Mouse (Mus musculus) kidney, adult 11 months (tissue): ENCODE results near the gene Setd1b.

Source experiments
- DNase-seq: peaks from one replicate; pipeline ENCODE4 v3.0.0; 2022

Gene Setd1b

DNA sequence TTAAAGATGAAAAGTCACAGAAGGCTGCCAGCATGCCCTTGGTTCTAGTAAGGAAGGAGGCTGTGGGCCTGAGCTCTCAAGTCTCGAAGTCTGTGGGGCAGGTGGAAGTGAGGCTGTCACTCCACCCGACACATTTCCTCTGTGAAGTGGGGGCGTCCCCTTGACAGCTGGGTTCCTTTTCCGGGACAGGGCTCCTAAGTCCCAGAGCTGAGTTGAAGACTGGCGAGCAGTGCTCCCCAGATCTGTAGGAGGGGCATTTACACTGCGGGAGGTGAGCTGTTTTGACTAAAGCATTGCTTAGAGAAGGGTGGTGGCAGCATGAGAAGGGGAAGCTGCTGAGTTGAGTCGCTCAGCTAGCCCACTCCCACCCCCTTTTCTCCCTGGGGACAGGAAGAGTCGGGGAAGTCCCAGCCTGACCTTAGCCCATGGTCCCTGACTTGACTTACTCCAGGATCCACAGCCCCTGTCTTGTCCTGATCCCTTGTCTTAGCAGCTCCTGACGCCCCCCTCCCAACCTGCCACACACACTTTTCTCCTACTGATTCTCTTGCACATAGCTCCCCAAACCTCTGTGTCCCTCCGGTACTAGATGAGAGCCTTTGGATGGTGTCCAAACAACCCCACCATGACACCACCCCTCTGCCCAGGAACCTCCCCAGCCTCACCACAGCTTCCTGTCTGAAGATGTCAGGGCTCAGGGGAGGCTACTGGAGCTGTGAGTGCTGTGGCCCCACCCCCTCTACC is 13.4 kb upstream of the Setd1b start:
- DNase-seq, result no peak

DNA sequence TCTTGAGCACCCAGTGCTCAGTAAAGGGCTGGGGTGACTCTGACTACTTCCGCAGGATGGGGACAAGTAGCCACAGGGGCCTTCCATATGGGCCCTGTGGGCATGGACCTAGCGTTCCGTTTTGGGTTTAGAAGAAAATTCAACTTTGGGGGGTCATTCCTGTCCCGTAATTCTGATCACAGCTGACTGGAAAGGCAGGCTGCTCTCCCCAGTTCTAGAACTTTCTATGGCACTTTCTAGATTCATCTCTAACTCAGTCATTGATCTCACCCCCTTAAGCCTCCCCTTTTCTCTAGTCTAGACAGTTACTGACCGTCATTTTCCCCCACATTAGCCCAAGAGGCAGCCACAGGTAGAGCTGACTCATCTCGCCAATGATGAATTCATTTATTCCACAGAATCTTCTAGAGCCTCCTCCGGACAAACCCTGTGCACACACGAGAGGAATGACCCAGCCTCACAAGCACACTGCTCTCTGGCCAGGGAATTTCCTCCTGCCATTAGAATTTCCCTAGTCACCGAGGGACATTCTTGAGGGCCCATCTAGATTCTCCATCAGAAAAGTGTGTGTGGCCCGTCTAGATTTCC is 12.7 kb upstream of the Setd1b start:
- no peak for DNase-seq

DNA sequence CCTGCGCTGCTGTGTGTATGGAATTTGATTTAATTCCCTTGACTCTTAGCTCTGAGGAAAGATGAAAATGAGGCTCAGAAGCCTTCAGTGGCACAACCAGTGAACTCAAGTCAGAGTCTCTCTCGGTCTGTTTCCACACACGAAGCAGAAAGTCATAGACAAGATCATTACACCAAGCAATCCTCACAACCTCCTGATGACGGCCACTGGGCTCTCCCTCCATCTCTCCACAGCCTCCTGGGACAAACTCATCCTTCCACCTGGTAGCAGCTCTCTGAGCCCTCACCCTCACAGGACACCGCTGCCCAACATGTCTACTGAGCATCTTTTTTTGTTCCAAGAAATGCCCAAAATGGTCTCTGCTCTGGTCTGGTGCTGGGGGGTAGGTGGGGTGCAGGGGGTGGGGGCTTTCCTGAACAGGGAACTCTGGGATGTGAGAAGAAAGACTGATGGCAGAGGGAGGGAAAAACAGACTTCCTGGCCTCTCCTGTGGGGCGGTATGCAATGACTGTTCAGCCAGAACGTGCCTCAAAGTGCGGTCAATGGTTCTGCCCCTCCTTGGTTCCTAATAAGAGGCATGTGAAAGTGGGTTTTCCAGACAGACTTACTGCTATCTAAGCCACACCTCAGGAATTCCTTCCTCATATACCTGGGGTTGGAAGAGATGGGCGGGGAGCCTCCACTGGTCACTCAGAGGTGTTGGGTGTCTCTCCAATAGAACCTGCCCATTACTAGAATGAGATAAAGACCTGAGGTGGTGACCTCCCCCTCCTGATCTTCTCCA is 11.8 kb upstream of the Setd1b start:
- DNase-seq, result no peak

DNA sequence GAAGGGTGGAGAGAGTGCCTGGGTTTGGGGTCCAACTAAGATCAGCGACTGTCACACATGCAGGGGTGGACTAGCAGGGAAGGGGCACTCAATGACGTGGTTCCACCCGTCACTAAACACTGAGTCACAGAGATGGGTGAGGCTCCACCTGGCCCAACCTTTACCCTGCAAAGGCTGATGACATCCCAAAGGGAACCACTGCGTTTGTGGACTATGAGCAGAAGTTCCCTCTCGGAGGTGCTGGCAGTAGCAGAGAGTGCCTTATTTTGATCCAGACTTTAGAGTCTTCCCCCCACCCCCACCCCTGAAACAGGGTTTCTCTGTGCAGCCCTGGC is 11.2 kb upstream of the Setd1b start:
- DNase-seq, result no peak

DNA sequence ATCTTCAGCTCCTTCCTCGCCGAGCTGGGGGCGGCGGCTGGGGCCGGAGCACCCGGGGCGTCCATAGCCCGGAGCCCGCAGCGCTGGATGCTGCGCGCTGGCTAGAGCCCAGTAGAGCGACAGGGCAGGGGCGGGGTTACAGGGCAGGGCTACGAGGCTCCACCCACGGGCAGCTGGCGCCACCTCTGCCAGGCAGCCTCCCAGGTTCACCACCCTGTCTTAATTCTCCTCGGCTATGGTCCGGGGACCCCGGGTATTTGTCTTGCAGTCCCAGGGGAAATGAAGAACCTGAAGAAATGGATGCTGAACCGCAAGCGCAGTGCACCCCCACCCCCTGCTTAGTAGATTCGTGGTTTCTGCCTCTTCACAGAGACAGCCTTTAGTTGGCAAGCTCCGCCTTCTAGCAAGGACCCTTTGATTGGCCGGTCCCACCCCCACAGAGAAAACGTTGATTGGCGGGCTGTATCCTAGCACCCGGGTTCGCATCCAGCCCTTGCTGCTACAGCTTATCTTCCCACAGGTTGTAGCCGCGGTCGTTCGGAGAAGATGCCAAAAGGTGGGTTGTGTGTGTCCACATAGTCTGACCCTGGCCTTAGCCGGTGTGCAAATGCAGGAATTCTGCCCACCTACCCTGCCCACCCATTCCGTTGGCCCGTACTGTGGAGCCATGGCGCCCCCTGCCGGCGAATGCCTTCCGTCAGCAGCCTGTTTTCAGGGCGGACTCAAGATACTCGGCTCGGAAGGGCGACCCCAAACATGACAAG is 9.5 kb upstream of the Setd1b start, which contains the start of gene Rhof:
TSS of gene Rhof (minus strand) at position 385 of the 764 bp plus-strand sequence.
- peak; percentile 83 for DNase-seq

DNA sequence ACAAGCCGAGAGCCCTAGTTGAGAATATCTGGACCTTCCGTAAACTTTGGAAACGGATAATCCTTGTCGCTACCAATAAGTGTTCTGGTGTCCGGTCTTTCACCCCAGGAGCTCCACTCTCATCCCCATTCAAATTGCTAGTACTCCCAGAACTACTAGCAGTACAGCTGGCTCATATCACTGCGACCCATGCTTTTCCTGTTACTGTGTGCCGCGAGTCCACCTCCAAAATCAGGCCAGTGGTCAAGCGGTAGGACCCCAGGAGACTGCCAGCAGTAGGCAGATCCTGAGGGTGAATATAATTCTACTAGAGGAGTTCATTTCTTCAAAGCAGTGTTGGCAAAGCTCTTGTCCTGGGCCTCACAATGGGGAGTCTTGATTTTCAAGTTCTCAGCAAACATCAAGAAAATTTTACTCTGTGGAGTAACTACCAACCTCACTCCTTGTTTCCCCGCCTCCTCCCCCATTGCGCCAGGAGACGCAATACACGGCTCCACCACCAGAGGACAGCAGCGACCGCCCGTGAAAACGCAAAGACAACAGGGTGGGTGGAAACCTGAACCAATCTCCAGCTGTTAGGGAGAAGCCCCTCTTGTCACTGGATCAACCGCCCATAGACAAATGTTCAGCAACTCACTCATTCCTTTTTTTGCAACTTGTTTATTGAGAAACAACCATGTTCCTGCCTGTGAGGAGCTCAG is 8.8 kb upstream of the Setd1b start:
- peak; percentile 82 for DNase-seq

DNA sequence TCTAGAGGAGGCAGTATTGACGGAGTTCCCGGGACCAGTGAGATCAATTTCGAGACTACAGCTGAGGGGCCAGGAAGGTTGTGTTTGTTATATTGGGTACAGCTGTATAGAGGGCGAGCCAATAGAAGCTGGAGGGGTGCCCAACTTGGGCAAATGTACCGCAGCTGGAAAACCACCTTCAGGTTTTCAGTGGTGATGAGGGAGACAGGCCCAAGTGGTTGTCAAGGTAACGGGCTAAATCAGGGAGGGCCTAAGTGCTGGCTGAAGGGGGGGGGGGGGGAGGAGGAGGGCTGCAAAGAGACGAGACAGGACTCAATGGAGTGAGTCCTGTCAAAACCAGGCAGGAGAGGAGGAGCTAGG is 8.2 kb upstream of the Setd1b start:
- DNase-seq, result no peak

DNA sequence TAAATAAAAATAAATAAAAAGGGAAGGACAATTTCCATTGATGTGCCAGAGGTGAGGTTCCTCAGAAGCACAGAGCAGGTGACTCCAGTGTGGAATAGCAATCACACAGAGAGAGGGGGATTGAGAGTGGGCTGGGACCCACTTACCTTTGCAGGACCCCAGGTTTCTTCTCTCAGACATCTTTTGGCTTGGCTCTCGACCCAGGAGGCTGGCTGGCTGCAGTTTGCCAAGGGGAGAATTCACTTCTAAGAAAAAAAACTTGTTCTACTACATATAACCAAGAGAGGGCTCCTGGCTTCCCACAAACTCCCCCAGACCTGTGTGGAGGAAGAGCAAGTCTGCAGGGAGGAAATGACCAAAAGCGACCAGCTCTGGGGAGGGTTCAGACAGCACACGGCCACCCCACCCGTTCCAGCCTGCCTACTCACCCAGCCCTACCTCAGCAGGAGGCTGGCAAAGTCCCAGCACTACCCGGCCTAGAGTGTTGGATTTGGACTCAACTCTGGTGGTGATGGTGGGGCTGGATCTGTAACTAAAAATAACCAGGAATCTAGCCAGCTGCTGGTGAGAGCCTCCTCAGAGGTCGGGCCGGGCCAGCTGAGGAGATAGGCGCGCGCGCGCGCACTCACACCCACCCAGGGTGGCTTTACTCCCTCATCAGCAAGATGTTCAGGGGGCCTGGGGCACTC is 7.7 kb upstream of the Setd1b start:
- DNase-seq, result peak; percentile 75

DNA sequence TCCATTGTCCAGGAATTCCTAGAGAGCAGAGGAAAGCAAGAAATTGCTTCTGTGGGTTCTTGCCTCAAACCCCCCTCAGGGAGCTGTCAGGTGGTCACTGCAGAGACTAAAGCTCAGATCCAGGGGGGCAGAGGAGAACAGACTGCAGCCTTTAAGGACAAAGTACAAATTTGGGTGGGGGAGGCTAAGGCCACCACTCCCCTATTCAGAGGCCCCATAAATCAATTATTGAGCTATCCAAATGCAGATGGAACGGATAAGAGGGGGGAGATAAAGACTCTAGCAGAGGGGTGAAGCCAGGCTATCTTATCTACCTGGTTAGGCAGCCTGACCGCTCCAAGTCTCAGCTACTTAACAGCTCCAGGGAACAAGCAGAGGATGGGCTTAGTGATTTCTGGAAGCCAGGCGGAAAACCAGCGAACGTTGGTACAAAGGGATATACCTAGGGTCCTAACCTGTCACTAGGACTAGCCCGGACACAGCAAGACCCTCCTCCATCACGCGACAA is 7.1 kb upstream of the Setd1b start:
- DNase-seq, result peak; percentile 44

DNA sequence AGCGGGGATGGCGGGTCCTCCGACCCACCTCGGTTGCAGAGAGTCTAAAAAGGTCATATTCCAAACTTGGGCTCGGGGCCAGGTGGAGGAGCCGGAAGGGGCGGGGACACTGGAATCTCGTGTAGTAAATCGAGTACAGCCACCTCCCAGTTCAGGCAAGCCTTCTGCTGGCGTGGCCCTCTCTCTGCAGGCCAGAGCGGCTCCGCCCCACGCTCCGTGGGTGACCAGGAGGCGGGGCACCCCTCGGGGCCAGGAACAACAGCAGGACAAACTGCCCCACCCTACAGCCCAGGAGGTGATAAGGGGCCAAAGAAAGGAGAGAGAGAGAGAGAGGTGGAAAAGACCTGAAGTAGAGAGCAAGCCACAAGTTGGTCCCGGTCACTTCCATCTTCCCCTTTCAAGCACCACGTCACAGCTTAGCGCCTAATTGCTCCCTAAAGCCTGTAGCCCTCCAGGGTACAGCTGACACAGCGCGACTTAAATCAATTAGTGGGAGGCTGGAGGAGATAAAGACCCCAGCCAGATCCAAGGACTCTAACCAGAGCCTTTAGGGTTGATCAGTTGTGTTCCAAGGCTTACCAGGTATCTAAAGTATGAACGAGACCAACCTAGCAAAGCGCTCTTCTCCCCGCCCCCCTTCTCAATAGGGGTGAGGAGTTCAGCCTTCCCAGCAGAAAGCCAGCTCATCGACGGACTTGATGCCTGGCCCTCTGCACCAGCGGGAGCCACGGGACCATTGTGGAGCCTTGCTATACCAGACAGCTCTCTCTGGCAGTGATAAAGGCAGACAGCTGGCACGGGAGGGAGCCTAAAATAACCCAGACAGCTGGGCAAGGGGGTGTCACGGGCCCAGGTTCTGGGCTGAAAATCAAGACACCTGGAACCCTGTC is 6.3 kb upstream of the Setd1b start:
- DNase-seq, result peak; percentile 97

DNA sequence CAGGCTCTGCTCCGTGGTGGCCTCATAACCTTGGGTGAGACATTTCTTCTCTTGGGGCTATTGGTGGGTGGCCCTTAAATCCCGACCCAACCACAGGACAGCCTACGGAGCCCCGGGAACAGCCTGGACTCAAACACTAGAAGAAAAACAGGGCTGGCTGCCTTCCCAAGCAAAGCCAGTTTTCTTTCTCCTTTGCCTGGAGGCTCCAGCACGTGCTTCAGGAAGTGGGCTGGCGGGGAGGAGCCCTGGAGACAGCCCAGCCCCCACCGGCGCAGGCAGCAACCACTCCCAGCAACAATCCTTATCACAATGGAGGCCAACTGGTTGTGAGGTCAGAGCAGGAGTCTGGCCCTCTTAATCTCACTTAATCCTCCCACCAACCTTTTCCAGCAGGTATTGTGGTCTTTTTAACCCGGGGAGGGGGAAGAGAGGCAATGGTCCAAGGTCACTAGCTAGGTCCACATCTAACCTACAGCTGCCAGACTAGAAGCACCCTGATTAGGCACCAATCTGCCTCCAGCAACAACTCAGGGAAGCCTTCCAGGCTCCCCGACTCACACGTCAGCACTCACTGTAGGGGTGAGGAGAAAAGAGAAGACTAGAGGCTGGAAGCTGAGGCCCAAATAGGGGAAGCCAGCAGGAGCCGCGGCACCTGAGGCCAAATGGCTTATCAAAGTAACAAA is 5.5 kb upstream of the Setd1b start:
- peak; percentile 96 for DNase-seq

DNA sequence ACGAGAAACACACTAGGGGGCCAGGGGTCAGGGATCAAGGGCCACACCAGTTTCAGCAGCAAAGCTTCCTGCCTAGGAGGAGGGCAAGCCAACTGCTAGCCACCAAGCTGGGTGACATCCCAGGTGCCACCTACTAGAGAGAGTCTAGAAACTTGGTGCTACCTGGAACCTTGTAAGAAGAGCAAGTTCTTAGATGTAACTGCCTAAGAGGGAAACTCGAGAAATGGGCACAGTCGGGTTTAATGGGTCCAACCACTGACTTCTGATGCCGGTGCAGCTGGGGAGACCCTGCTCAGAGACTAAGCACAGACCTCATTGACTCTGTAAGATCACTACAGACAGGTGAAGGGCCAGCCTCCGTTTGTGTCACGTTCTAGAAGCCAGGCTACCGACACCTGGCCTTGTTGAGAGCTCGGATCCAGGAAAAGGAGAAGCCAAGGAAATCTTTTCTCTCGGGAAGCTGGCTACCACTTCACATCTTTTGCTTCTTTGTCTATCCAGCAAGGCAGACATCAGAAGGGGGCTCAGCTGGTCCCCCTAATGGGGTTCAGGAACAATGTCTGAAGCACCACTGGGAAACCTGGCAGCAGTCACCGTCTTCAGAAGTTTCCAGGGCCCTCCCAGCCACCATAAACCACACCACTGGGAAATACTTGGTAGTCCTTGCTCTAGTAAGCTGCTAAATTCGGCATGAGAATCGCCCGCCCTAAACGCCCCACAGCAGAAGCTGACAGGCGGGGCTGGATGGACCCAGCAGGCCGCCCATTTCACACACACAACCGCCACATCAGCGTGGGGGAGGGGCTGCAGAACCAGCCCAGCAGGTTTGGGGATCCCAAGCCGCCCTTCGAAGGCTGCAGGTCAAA is 4.7 kb upstream of the Setd1b start:
- DNase-seq, result peak; percentile 94

DNA sequence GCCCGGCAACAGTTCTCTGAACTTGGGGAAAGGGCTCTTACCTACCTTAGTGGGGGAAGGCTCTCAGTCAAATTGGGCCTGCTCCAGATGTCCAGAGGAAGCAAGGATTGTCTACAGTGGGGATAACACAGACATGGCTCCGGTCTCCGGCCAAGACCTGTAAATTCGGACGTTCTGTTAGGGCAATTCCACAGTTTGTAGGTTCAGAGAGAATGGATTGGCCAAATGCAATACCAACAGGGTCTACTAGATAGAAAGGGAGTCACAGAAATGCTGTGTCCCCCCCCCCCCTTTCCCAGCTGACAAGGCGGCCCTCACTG is 4.1 kb upstream of the Setd1b start:
- DNase-seq, result no peak

DNA sequence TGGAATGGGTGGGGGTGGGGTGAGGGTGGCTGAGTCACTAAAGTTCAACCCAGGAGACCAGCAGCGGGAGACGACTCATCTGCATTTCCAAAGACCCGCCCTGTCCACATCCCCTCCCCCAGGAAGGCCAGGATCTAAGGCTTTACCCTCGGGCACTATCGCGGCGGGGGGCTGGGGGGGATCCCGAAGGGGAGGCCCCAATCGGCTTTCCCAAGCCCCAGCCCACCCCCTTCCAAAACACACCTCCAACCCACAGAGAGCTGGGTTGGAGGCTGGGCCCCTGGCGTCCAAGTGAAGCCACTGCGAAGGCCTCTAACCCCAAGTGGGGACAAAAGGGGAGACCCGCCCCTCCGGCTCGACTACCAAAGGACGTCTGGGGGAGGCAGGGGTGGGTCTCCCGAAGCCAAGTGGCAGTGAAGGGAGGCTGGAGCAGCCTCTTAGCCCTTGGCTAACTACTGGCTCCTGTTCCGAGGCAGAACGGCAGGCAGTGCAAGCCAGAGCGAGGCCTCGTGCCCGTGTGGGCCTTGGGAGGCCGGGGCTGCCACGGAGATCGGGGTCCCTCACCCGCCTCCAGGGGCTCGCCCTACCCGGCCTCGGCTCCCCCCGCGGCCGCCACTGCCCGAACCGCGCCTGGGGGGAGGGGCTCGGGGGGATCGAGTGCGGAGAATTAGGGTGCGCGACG is 3.6 kb upstream of the Setd1b start:
- DNase-seq, result peak; percentile 86

DNA sequence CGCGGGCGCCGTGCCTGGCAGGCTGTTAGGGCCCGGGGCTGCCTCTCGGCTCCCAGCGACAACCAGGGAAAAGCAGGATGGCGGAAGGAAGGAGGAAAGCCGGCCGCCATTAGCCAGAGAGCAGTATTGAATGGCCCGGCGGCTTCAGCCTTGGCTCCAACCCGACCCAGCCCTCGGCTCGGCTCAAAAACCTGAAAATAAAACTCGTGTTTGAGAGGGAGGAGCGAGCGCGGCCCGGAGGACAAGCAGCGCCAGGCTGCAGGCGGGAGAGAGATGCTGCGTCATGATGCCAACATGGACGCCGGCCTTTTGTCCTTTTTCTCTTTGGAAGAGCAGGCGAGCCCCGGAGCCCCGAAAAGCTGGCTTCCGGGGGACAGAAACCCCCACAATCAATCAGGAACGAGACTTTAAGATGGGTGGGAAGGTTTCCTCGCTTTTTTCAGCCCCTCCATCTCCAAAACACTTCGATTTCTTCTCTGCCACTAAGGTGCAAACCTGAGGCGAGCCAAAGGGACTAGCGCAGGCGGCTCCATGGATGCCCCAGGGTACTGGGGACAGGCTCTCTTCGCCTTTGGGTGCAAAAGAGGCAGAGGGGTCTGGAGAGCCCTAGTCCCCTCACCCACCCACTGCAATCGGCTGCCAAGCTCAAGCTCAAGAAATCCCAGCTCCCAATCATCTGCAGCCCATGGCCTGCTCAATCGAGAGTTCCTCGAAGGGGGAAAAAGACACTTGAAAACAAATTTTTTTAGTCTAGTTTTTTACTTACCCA is 2.9 kb upstream of the Setd1b start:
- peak; percentile 84 for DNase-seq

DNA sequence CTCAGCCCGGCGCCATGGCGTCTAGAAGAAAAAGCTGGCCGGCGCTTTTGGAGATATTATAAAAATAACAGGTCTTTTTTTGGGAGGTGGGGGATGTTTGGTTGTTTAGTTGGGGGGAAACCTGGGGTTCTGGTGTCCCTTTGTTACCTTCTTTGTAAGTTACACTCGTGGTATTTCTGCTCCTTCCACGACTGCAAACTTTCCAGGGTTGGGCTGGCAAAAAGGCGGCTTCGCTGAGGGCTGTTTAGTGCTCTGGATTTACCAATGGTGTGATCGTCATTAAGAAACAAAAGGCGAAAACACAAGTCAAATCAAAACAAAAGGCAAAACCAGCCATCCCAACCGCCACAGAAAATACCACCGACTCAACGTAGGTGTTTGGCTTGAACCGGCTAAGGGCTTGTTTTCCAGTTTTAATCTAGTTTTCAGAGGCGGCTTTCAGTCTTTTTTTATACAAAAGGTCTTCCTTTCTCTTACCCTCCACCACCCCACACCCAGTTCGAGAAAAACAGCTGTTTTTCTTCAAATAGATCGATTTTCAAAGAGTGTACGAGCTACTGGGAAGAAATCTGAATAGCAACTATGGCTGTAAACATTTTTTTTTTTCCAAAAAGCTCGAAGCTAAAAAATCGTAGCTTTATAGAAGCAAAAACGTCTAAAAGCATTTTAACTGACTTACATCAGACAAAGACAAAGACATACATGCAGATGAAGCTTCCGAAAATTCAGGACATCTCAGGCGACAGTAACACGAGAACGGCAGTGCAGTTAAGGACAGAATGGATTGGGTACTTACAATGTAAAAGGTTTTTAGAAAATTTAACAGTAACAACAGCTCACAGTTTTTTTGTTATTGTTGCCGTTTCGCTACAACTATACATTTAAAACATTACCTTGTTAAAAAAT is 2.0 kb upstream of the Setd1b start:
- DNase-seq, result no peak
